Mouse (Mus musculus): ENCODE results near the gene Hist1h3c.

Hist1h3c gene

GRCm38 (mm10) chr13:23745381-23746161 is at the start of gene Hist1h3c:
Gene Hist1h3c, minus strand, starts transcription at chr13:23745602.
- in situ Hi-C loops (cut with MboI, MseI) = loop anchor here (5.0 to 25.0 kb wide), 3 partner anchors 163 to 1958 kb away; partner anchors contain the start of genes Hist1h1b, Hist1h2ah, Hist1h2an and Hist1h2bk

GRCm38 (mm10) chr13:23792520-23792919 is 47.1 kb upstream of the Hist1h3c start:
- in situ Hi-C loops (cut with MboI, MseI) = no loop called here

GRCm38 (mm10) chr13:23779025-23779424 is 33.6 kb upstream of the Hist1h3c start:
- in situ Hi-C loops (cut with MboI, MseI) = no loop called here

- in situ Hi-C loops (cut with MboI, MseI) = no loop called here
Measured at GRCm38 (mm10) chr13:23778339-23778738, 32.9 kb upstream of the Hist1h3c start.

GRCm38 (mm10) chr13:23772561-23773313 is 27.3 kb upstream of the Hist1h3c start:
- in situ Hi-C loops (cut with MboI, MseI) = loop anchor here (25.0 kb wide), 2 partner anchors 840 to 1015 kb away; no protein-coding TSS in a partner anchor

GRCm38 (mm10) chr13:23769613-23770012 is 24.2 kb upstream of the Hist1h3c start, which contains the start of gene Trim38:
Gene Trim38, plus strand, starts transcription at chr13:23769913.
- in situ Hi-C loops (cut with MboI, MseI) = loop anchor here (25.0 kb wide), 2 partner anchors 843 to 1018 kb away; no protein-coding TSS in a partner anchor

GRCm38 (mm10) chr13:23768834-23769397 is 23.5 kb upstream of the Hist1h3c start:
- in situ Hi-C loops (cut with MboI, MseI) = loop anchor here (25.0 kb wide), 2 partner anchors 843 to 1018 kb away; no protein-coding TSS in a partner anchor

GRCm38 (mm10) chr13:23766772-23767171 is 21.4 kb upstream of the Hist1h3c start:
- in situ Hi-C loops (cut with MboI, MseI) = loop anchor here (25.0 kb wide), 2 partner anchors 846 to 1021 kb away; no protein-coding TSS in a partner anchor

GRCm38 (mm10) chr13:23765172-23765513 is 19.7 kb upstream of the Hist1h3c start:
- in situ Hi-C loops (cut with MboI, MseI) = loop anchor here (25.0 kb wide), 2 partner anchors 847 to 1022 kb away; no protein-coding TSS in a partner anchor

GRCm38 (mm10) chr13:23764324-23765171 is 19.1 kb upstream of the Hist1h3c start:
- in situ Hi-C loops (cut with MboI, MseI) = loop anchor here (25.0 kb wide), 2 partner anchors 848 to 1023 kb away; no protein-coding TSS in a partner anchor

- in situ Hi-C loops (cut with MboI, MseI) = loop anchor here (25.0 kb wide), 2 partner anchors 849 to 1024 kb away; no protein-coding TSS in a partner anchor
Measured at GRCm38 (mm10) chr13:23763586-23764323, 18.4 kb upstream of the Hist1h3c start, which contains the start of gene Hist1h1a. Gene Hist1h1a, plus strand, starts transcription at chr13:23763666.

- in situ Hi-C loops (cut with MboI, MseI) = loop anchor here (25.0 kb wide), 2 partner anchors 849 to 1024 kb away; no protein-coding TSS in a partner anchor
Measured at GRCm38 (mm10) chr13:23763242-23763585, 17.8 kb upstream of the Hist1h3c start.

GRCm38 (mm10) chr13:23761871-23762821 is 16.7 kb upstream of the Hist1h3c start, which contains the start of gene Hist1h3a:
Gene Hist1h3a, minus strand, starts transcription at chr13:23762386.
- in situ Hi-C loops (cut with MboI, MseI) = loop anchor here (25.0 kb wide), 2 partner anchors 850 to 1025 kb away; no protein-coding TSS in a partner anchor

GRCm38 (mm10) chr13:23760972-23761864 is 15.8 kb upstream of the Hist1h3c start, which contains the start of gene Hist1h4a:
Gene Hist1h4a, minus strand, starts transcription at chr13:23761230.
- in situ Hi-C loops (cut with MboI, MseI) = loop anchor here (25.0 kb wide), 2 partner anchors 851 to 1026 kb away; no protein-coding TSS in a partner anchor

- in situ Hi-C loops (cut with MboI, MseI) = loop anchor here (25.0 kb wide), 2 partner anchors 852 to 1027 kb away; no protein-coding TSS in a partner anchor
Measured at GRCm38 (mm10) chr13:23760240-23760971, 15.0 kb upstream of the Hist1h3c start.

GRCm38 (mm10) chr13:23759916-23760239 is 14.5 kb upstream of the Hist1h3c start:
- in situ Hi-C loops (cut with MboI, MseI) = loop anchor here (25.0 kb wide), 2 partner anchors 852 to 1027 kb away; no protein-coding TSS in a partner anchor

All from regulatory T cell (primary cell).